Mouse (Mus musculus): ENCODE measurements around the gene Vmn1r191.
"Not testable (repeated sequence)": the region's sequence is repeated elsewhere in the genome, so short reads cannot be mapped to it uniquely, and the experiment has no call there.

The Vmn1r191 gene

GRCm38 (mm10) chr13:22183869-22184268 is at the start of gene Vmn1r191:
Gene Vmn1r191 (minus strand): TSS chr13:22183969.
- in situ Hi-C loops (cut with MboI, MseI): loop anchor here in 1 of 2 experiments (10.0 kb wide), 1 partner anchor 1471 kb away; no protein-coding TSS in a partner anchor

GRCm38 (mm10) chr13:22223060-22223459 is 39.3 kb upstream of the Vmn1r191 start, which contains the start of gene Vmn1r193:
Gene Vmn1r193 (minus strand): TSS chr13:22223160.
- in situ Hi-C loops (cut with MboI, MseI): not testable (repeated sequence)

- in situ Hi-C loops (cut with MboI, MseI): not testable (repeated sequence)
Measured at GRCm38 (mm10) chr13:22192756-22193155, 9.0 kb upstream of the Vmn1r191 start.

- in situ Hi-C loops (cut with MboI, MseI): no loop called here
Measured at GRCm38 (mm10) chr13:22191041-22191440, 7.3 kb upstream of the Vmn1r191 start, which contains the start of gene Vmn1r192. Gene Vmn1r192 (minus strand): TSS chr13:22191141.

GRCm38 (mm10) chr13:22190385-22190784 is 6.6 kb upstream of the Vmn1r191 start:
- in situ Hi-C loops (cut with MboI, MseI): no loop called here

- in situ Hi-C loops (cut with MboI, MseI): loop anchor here in 1 of 2 experiments (10.0 kb wide), 1 partner anchor 1465 kb away; no protein-coding TSS in a partner anchor
Measured at GRCm38 (mm10) chr13:22189313-22189712, 5.5 kb upstream of the Vmn1r191 start.

GRCm38 (mm10) chr13:22168416-22168815 is 15.4 kb downstream of the Vmn1r191 start:
- in situ Hi-C loops (cut with MboI, MseI): no loop called here

GRCm38 (mm10) chr13:22136495-22137293 is 47.1 kb downstream of the Vmn1r191 start:
- in situ Hi-C loops (cut with MboI, MseI): loop anchor here (5.0 kb wide), 1 partner anchor 1121 kb away; no protein-coding TSS in a partner anchor
